Mouse (Mus musculus) A20 (cell line): ENCODE data around the gene Ccl24.
"Not testable (repeated sequence)": the region's sequence is repeated elsewhere in the genome, so short reads cannot be mapped to it uniquely, and the experiment has no call there.

ENCODE experiments used
- DNase-seq: peaks from one replicate; pipeline ENCODE4 v3.0.0-alpha.2; 2011; ENCODE audit warnings: low read depth, low spot score

The Ccl24 gene

GRCm38 (mm10) chr5:135573006-135573405, at the start of gene Ccl24:
Gene Ccl24, minus strand, starts transcription at chr5:135573049.
- DNase-seq = no peak

- no peak for DNase-seq
These were observed 48.9 kb upstream of the Ccl24 start for GRCm38 (mm10) chr5:135621725-135622124.

- DNase-seq = no peak
These were observed 47.7 kb upstream of the Ccl24 start for GRCm38 (mm10) chr5:135620526-135620925.

GRCm38 (mm10) chr5:135619741-135620140, 46.9 kb upstream of the Ccl24 start:
- DNase-seq = not testable (repeated sequence)

GRCm38 (mm10) chr5:135609794-135610193, 36.9 kb upstream of the Ccl24 start:
- DNase-seq = no peak

- DNase-seq = no peak
These were observed 34.7 kb upstream of the Ccl24 start for GRCm38 (mm10) chr5:135607581-135607980.

GRCm38 (mm10) chr5:135606717-135607116, 33.9 kb upstream of the Ccl24 start:
- not testable (repeated sequence) for DNase-seq

GRCm38 (mm10) chr5:135604643-135605042, 31.8 kb upstream of the Ccl24 start:
- not testable (repeated sequence) for DNase-seq

GRCm38 (mm10) chr5:135589996-135590784, 17.3 kb upstream of the Ccl24 start:
- DNase-seq = no peak

GRCm38 (mm10) chr5:135587764-135588163, 14.9 kb upstream of the Ccl24 start:
- DNase-seq = no peak

GRCm38 (mm10) chr5:135585691-135586090, 12.8 kb upstream of the Ccl24 start:
- no peak for DNase-seq

- no peak for DNase-seq
These were observed 9.5 kb upstream of the Ccl24 start for GRCm38 (mm10) chr5:135582330-135582729.

- no peak for DNase-seq
These were observed 6.5 kb upstream of the Ccl24 start for GRCm38 (mm10) chr5:135579331-135579751.

GRCm38 (mm10) chr5:135576055-135576454, 3.2 kb upstream of the Ccl24 start:
- DNase-seq = no peak

GRCm38 (mm10) chr5:135568698-135569097, 4.2 kb downstream of the Ccl24 start:
- DNase-seq = peak; percentile 82

- DNase-seq = peak; percentile 64
These were observed 5.1 kb downstream of the Ccl24 start for GRCm38 (mm10) chr5:135567556-135568265.

- no peak for DNase-seq
These were observed 9.4 kb downstream of the Ccl24 start, which contains the start of gene Ccl26 for GRCm38 (mm10) chr5:135563469-135563868. Gene Ccl26, minus strand, starts transcription at chr5:135563569.

- DNase-seq = no peak
These were observed 15.2 kb downstream of the Ccl24 start for GRCm38 (mm10) chr5:135557671-135558070.

- no peak for DNase-seq
These were observed 15.8 kb downstream of the Ccl24 start for GRCm38 (mm10) chr5:135557051-135557450.

GRCm38 (mm10) chr5:135556259-135556658, 16.6 kb downstream of the Ccl24 start:
- no peak for DNase-seq

- no peak for DNase-seq
These were observed 21.3 kb downstream of the Ccl24 start for GRCm38 (mm10) chr5:135551591-135551990.

GRCm38 (mm10) chr5:135550910-135551309, 21.9 kb downstream of the Ccl24 start:
- DNase-seq = peak; percentile 74

- no peak for DNase-seq
These were observed 24.9 kb downstream of the Ccl24 start for GRCm38 (mm10) chr5:135547990-135548389.
